Comparison of ENCODE assay signal across 32 mouse cellular contexts in genomic region chr8:46266801-46267200, GRCm38 (mm10). TPM values are rescaled to one million over a fixed set of nuclear protein-coding genes. Genes with fewer than 3 reads are reported as not detected.
"Had no signal": no experiment of that assay in that cellular context is flagged by ENCODE, and none has a peak within 500 bp of the region (broad histone marks: within the 10 kb centered on the region; RNA-seq: fewer than 3 reads in every experiment).

No protein-coding gene starts in this region.

- DNase-seq: gastrocnemius, adult 2 months; gastrocnemius, postnatal 10 days; gastrocnemius, postnatal 25 days; heart, postnatal 4 days; kidney, adult 2 months; kidney, postnatal 4 days; liver; liver, embryonic 13.5 days; liver, postnatal 0 days had no signal

- H3K4me3 ChIP-seq: gastrocnemius, adult 2 months; heart, embryonic 13.5 days; heart, embryonic 15.5 days; hindbrain, embryonic 10.5 days; hindbrain, embryonic 12.5 days; intestine, embryonic 15.5 days; layer of hippocampus, adult 2 months; left cerebral cortex, adult 2 months; limb, embryonic 10.5 days; limb, embryonic 12.5 days; liver, embryonic 13.5 days; liver, embryonic 15.5 days had no signal

- H3K9ac ChIP-seq: heart, embryonic 13.5 days; heart, embryonic 15.5 days; hindbrain, embryonic 12.5 days; hindbrain, embryonic 14.5 days; intestine, embryonic 15.5 days; limb, embryonic 12.5 days; liver, embryonic 13.5 days; liver, embryonic 15.5 days; liver, postnatal 0 days had no signal

- H3K36me3 ChIP-seq: heart, embryonic 13.5 days; heart, embryonic 15.5 days; hindbrain, embryonic 10.5 days; hindbrain, embryonic 12.5 days; intestine, embryonic 15.5 days; limb, embryonic 10.5 days; limb, embryonic 12.5 days; liver, embryonic 13.5 days; liver, embryonic 15.5 days had no signal

- H3K4me1 ChIP-seq: intestine, embryonic 15.5 days; limb, embryonic 10.5 days; limb, embryonic 12.5 days; liver, embryonic 13.5 days; liver, embryonic 15.5 days had no signal

- H3K27me3 ChIP-seq: heart, embryonic 13.5 days; heart, embryonic 15.5 days; intestine, embryonic 15.5 days; limb, embryonic 12.5 days; liver, embryonic 13.5 days; liver, embryonic 15.5 days had no signal

- H3K4me2 ChIP-seq: heart, embryonic 13.5 days; heart, embryonic 15.5 days; hindbrain, embryonic 12.5 days; hindbrain, embryonic 14.5 days; intestine, embryonic 15.5 days; limb, embryonic 12.5 days; liver, embryonic 11.5 days; liver, embryonic 13.5 days; liver, embryonic 15.5 days had no signal

- ATAC-seq: hindbrain, embryonic 16.5 days; inflammation-experienced regulatory T-cells, adult 6 months; intestine, embryonic 15.5 days; intestine, postnatal 0 days; liver, postnatal 0 days had no signal

- H3K9me3 ChIP-seq: heart, embryonic 13.5 days; heart, embryonic 15.5 days; hindbrain, embryonic 10.5 days; hindbrain, embryonic 12.5 days; intestine, embryonic 15.5 days; limb, embryonic 10.5 days; limb, embryonic 12.5 days; liver, embryonic 13.5 days; liver, embryonic 15.5 days had no signal

- H3K27ac ChIP-seq: gastrocnemius, adult 2 months; heart, embryonic 13.5 days; heart, embryonic 15.5 days; hindbrain, embryonic 10.5 days; hindbrain, embryonic 12.5 days; hindbrain, embryonic 14.5 days; intestine, embryonic 15.5 days; layer of hippocampus, adult 2 months; left cerebral cortex, adult 2 months; limb, embryonic 10.5 days; limb, embryonic 12.5 days; liver, embryonic 13.5 days; liver, embryonic 15.5 days had no signal

RNA-seq across cellular contexts. Expression of gene Helt, which starts 27.7 kb away (rescaled TPM):
- total RNA-seq: gastrocnemius, postnatal 4 days; granulocyte monocyte progenitor cell, adult 5-6 weeks; heart, postnatal 4 days; layer of hippocampus, adult 2 months; layer of hippocampus, postnatal 25 days; left cerebral cortex, adult 2 months; left cerebral cortex, postnatal 14 days; left cerebral cortex, postnatal 36 days had no signal
- polyA plus RNA-seq: heart, embryonic 13.5 days; heart, embryonic 15.5 days; heart, postnatal 0 days; hindbrain, embryonic 14.5 days; hindbrain, embryonic 16.5 days; inflammation-experienced regulatory T-cells, adult 6 months; intestine, embryonic 15.5 days; intestine, postnatal 0 days; kidney, adult 2 months; kidney, embryonic 14.5 days; kidney, embryonic 16.5 days; limb, embryonic 10.5 days; limb, embryonic 12.5 days; liver, embryonic 11.5 days; liver, embryonic 15.5 days; liver, postnatal 0 days had no signal
